Mouse (Mus musculus): Measurements from ENCODE around the gene Uqcrq.
"Not testable (repeated sequence)": the region's sequence is repeated elsewhere in the genome, so short reads cannot be mapped to it uniquely, and the experiment has no call there.

Gene Uqcrq

GRCm38 (mm10) chr11:53450070-53450705 lies 19.6 kb upstream of the Uqcrq start:
- peak in 1 of 2 experiments; percentile 28 for DNase-seq

- DNase-seq: no peak
These were observed 17.9 kb upstream of the Uqcrq start for GRCm38 (mm10) chr11:53448529-53448928.

GRCm38 (mm10) chr11:53447996-53448395 lies 17.4 kb upstream of the Uqcrq start:
- DNase-seq: no peak

- DNase-seq: no peak
These were observed 15.6 kb upstream of the Uqcrq start for GRCm38 (mm10) chr11:53446183-53446582.

- DNase-seq: no peak
These were observed 14.9 kb upstream of the Uqcrq start for GRCm38 (mm10) chr11:53445562-53445961.

- peak in 1 of 2 experiments; percentile 61 for DNase-seq
These were observed 13.2 kb upstream of the Uqcrq start for GRCm38 (mm10) chr11:53443861-53444260.

GRCm38 (mm10) chr11:53441921-53442320 lies 11.3 kb upstream of the Uqcrq start:
- no peak for DNase-seq

GRCm38 (mm10) chr11:53436338-53436737 lies 5.7 kb upstream of the Uqcrq start:
- DNase-seq: no peak

GRCm38 (mm10) chr11:53435504-53435903 lies 4.9 kb upstream of the Uqcrq start:
- no peak for DNase-seq

- no peak for DNase-seq
These were observed 2.4 kb upstream of the Uqcrq start for GRCm38 (mm10) chr11:53433057-53433456.

GRCm38 (mm10) chr11:53431347-53432056 lies 871 bp upstream of the Uqcrq start:
- DNase-seq: no peak

- DNase-seq: no peak
These were observed 346 bp downstream of the Uqcrq start for GRCm38 (mm10) chr11:53430300-53430669.

GRCm38 (mm10) chr11:53429182-53429581 lies 1.4 kb downstream of the Uqcrq start:
- no peak for DNase-seq

GRCm38 (mm10) chr11:53428716-53429057 lies 1.9 kb downstream of the Uqcrq start:
- no peak for DNase-seq

- no peak for DNase-seq
These were observed 2.5 kb downstream of the Uqcrq start for GRCm38 (mm10) chr11:53427993-53428715.

GRCm38 (mm10) chr11:53426914-53427313 lies 3.7 kb downstream of the Uqcrq start:
- not testable (repeated sequence) for DNase-seq

- DNase-seq: no peak
These were observed 4.8 kb downstream of the Uqcrq start for GRCm38 (mm10) chr11:53425711-53426255.

GRCm38 (mm10) chr11:53425251-53425650 lies 5.4 kb downstream of the Uqcrq start:
- no peak for DNase-seq

- DNase-seq: no peak
These were observed 5.8 kb downstream of the Uqcrq start for GRCm38 (mm10) chr11:53424826-53425225.

- DNase-seq: no peak
These were observed 7.6 kb downstream of the Uqcrq start, which contains the start of gene Leap2 for GRCm38 (mm10) chr11:53423036-53423435. TSS of gene Leap2 (minus strand) at chr11:53423170.

GRCm38 (mm10) chr11:53418048-53418447 lies 12.6 kb downstream of the Uqcrq start:
- no peak for DNase-seq

GRCm38 (mm10) chr11:53413871-53414270 lies 16.8 kb downstream of the Uqcrq start:
- DNase-seq: no peak

GRCm38 (mm10) chr11:53411738-53412137 lies 18.9 kb downstream of the Uqcrq start:
- no peak for DNase-seq

GRCm38 (mm10) chr11:53403638-53404037 lies 27.0 kb downstream of the Uqcrq start:
- DNase-seq: no peak
